Mouse (Mus musculus) hindbrain, embryonic 11.5 days (tissue): Measurements from ENCODE around the gene Pcsk6. TPM values are rescaled to one million over a fixed set of nuclear protein-coding genes. Genes with fewer than 3 reads are reported as not detected.

Experiments
- ATAC-seq: fragments of 200-750 bp; cut with Nextera tagmentation; 2 replicates; pipeline ENCODE4 v1.8.0; 2017; ENCODE audit warnings: mild to moderate bottlenecking, moderate TSS enrichment, moderate library complexity; ENCODE audit not compliant: low FRiP score
- DNase-seq: peaks from one replicate; pipeline ENCODE4 v3.0.0-alpha.2; 2015; ENCODE audit warnings: low spot score
- H3K27ac ChIP-seq: fragments of 300-500 bp; sonication (generic); 2 replicates; pipeline ENCODE4 v1.5.1; 2014; ENCODE audit warnings: mild to moderate bottlenecking, low read depth, low read length
- H3K27me3 ChIP-seq: fragments of 300-500 bp; sonication (generic); 2 replicates; pipeline ENCODE4 v1.6.1; 2014; ENCODE audit warnings: mild to moderate bottlenecking, low read length, moderate library complexity, mixed read lengths; ENCODE audit not compliant: control insufficient read depth, insufficient read depth
- H3K36me3 ChIP-seq: fragments of 300-500 bp; sonication (generic); 2 replicates; pipeline ENCODE4 v1.6.1; 2014; ENCODE audit warnings: mild to moderate bottlenecking, low read length, moderate library complexity, mixed read lengths; ENCODE audit not compliant: control insufficient read depth, insufficient read depth
- H3K4me1 ChIP-seq: fragments of 300-500 bp; sonication (generic); replicated peaks from 2 replicates; pipeline ENCODE4 v1.6.1; 2014; ENCODE audit warnings: low read length, mixed read lengths; ENCODE audit not compliant: control insufficient read depth, insufficient read depth
- H3K4me2 ChIP-seq: fragments of 300-500 bp; sonication (generic); replicated peaks from 2 replicates; pipeline ENCODE4 v1.6.1; 2014; ENCODE audit warnings: mild to moderate bottlenecking, low read depth, low read length
- H3K4me3 ChIP-seq: fragments of 300-500 bp; sonication (generic); 2 replicates; pipeline ENCODE4 v1.5.1; 2014; ENCODE audit warnings: low read depth, low read length
- H3K9ac ChIP-seq: fragments of 300-500 bp; sonication (generic); 2 replicates; pipeline ENCODE4 v1.6.1; 2014; ENCODE audit warnings: low read depth, low read length
- H3K9me3 ChIP-seq: fragments of 300-500 bp; sonication (generic); 2 replicates; pipeline ENCODE4 v1.6.1; 2016; ENCODE audit warnings: low read length; ENCODE audit not compliant: control insufficient read depth
- WGBS: fragments of 180-500 bp; shearing (Covaris S2); extraction: QIAGEN DNeasy Blood & Tissue Kit; methylation state at CpG from one replicate; pipeline ENCODE4 v1.1.7; 2014; 5-methylcytosine and 5-hydroxymethylcytosine counted together
- polyA plus RNA-seq: library from polyadenylated mRNA; unstranded; fragments of >200 nt; fragmentation: Nextera tagmentation; extraction: Ambion mirVana; gene quantifications from 2 replicates; pipeline ENCODE4 v1.2.1, GENCODE M21; 2014

Gene Pcsk6
- polyA plus RNA-seq, 1 experiment from 2014 or later: 2.4 TPM

GRCm38 (mm10) chr7:65860981-65861380 is 553 bp upstream of the Pcsk6 start:
- no peaks in the 10 kb centered on the region for H3K36me3 ChIP-seq
- no peak overlapping the region for H3K27ac ChIP-seq
- WGBS: 61% methylated on average over 7 of the region's 7 CpGs
- no peak overlapping the region for H3K9ac ChIP-seq
- DNase-seq (no peak), ATAC-seq (no peak)
- peaks cover 2% of the 10 kb centered on the region; the same call in 1 of the 2 replicates for H3K4me1 ChIP-seq
- H3K27me3 ChIP-seq: peaks cover 23% of the 10 kb centered on the region
- H3K9me3 ChIP-seq: no peaks in the 10 kb centered on the region
- H3K4me3 ChIP-seq: no peak overlapping the region
- H3K4me2 ChIP-seq: no peak overlapping the region

- Histone ChIP-seq H3K4me1 (peaks cover 2% of the 10 kb centered on the region; the same call in 1 of the 2 replicates), H3K9ac (peak overlapping the region; percentile 64), H3K9me3 (no peaks in the 10 kb centered on the region), H3K4me2 (peak overlapping the region; percentile 99), H3K27me3 (peaks cover 23% of the 10 kb centered on the region), H3K27ac (no peak overlapping the region), H3K4me3 (peak overlapping the region; percentile 61), H3K36me3 (no peaks in the 10 kb centered on the region)
- WGBS: 3% methylated on average over 47 of the region's 61 CpGs
- ATAC-seq (peak; percentile 56), DNase-seq (peak; percentile 36)
Observed at GRCm38 (mm10) chr7:65862473-65863176, 1.1 kb downstream of the Pcsk6 start.

- H3K27ac ChIP-seq: no peak overlapping the region
- WGBS: 72% methylated on average over 16 of the region's 16 CpGs
- ATAC-seq: no peak
Observed at GRCm38 (mm10) chr7:65869173-65869572, 7.6 kb downstream of the Pcsk6 start.

GRCm38 (mm10) chr7:65869794-65870193 is 8.3 kb downstream of the Pcsk6 start:
- H3K9ac ChIP-seq: no peak overlapping the region
- no peaks in the 10 kb centered on the region for H3K36me3 ChIP-seq
- H3K4me3 ChIP-seq: no peak overlapping the region
- 83% methylated on average over 5 of the region's 5 CpGs for WGBS
- 0 out of 2 replicates have a peak, but pooled peaks cover 2% of the 10 kb centered on the region for H3K4me1 ChIP-seq
- no peak overlapping the region for H3K27ac ChIP-seq
- DNase-seq (no peak), ATAC-seq (no peak)
- H3K9me3 ChIP-seq: no peaks in the 10 kb centered on the region
- H3K4me2 ChIP-seq: no peak overlapping the region
- no peaks in the 10 kb centered on the region; the same call in 1 of the 2 replicates for H3K27me3 ChIP-seq

More at GRCm38 (mm10) chr7:65869173-65869572, 7.6 kb downstream of the Pcsk6 start:
- H3K4me3 ChIP-seq: no peak overlapping the region
- no peak for DNase-seq
- H3K4me2 ChIP-seq: no peak overlapping the region
- no peaks in the 10 kb centered on the region for H3K36me3 ChIP-seq
- H3K4me1 ChIP-seq: 0 out of 2 replicates have a peak, but pooled peaks cover 2% of the 10 kb centered on the region
- H3K9me3 ChIP-seq: no peaks in the 10 kb centered on the region
- no peak overlapping the region for H3K9ac ChIP-seq
- no peaks in the 10 kb centered on the region; the same call in 1 of the 2 replicates for H3K27me3 ChIP-seq

- no peak for ATAC-seq
- Histone ChIP-seq H3K36me3 (no peaks in the 10 kb centered on the region), H3K27ac (no peak overlapping the region), H3K9ac (no peak overlapping the region), H3K27me3 (no peaks in the 10 kb centered on the region), H3K9me3 (no peaks in the 10 kb centered on the region), H3K4me2 (no peak overlapping the region), H3K4me3 (no peak overlapping the region), H3K4me1 (0 out of 2 replicates have a peak, but pooled peaks cover 2% of the 10 kb centered on the region)
- DNase-seq: no peak
- 89% methylated on average over 5 of the region's 5 CpGs for WGBS
Observed at GRCm38 (mm10) chr7:65870227-65870626, 8.7 kb downstream of the Pcsk6 start.

- H3K4me3 ChIP-seq: no peak overlapping the region
- peak; percentile 91 for ATAC-seq
- no peak overlapping the region for H3K9ac ChIP-seq
- H3K9me3 ChIP-seq: no peaks in the 10 kb centered on the region
- no peaks in the 10 kb centered on the region for H3K36me3 ChIP-seq
- H3K27ac ChIP-seq: no peak overlapping the region
- H3K4me2 ChIP-seq: no peak overlapping the region
- no peaks in the 10 kb centered on the region for H3K27me3 ChIP-seq
- 19% methylated on average over 10 of the region's 10 CpGs for WGBS
- DNase-seq: peak; percentile 68
- H3K4me1 ChIP-seq: 0 out of 2 replicates have a peak, but pooled peaks cover 2% of the 10 kb centered on the region
Observed at GRCm38 (mm10) chr7:65870928-65871580, 9.5 kb downstream of the Pcsk6 start.

- Histone ChIP-seq H3K4me2 (no peak overlapping the region), H3K27me3 (no peaks in the 10 kb centered on the region), H3K4me1 (0 out of 2 replicates have a peak, but pooled peaks cover 2% of the 10 kb centered on the region), H3K4me3 (no peak overlapping the region), H3K9me3 (no peaks in the 10 kb centered on the region), H3K9ac (no peak overlapping the region), H3K36me3 (no peaks in the 10 kb centered on the region), H3K27ac (no peak overlapping the region)
- ATAC-seq: no peak
- WGBS: 83% methylated on average over 2 of the region's 2 CpGs
- DNase-seq: no peak
Observed at GRCm38 (mm10) chr7:65871851-65872250, 10.3 kb downstream of the Pcsk6 start.

- ATAC-seq: no peak
- WGBS: 81% methylated on average over 6 of the region's 6 CpGs
Observed at GRCm38 (mm10) chr7:65873176-65873845, 11.8 kb downstream of the Pcsk6 start.

More at GRCm38 (mm10) chr7:65873176-65873845, 11.8 kb downstream of the Pcsk6 start:
- Histone ChIP-seq H3K36me3 (no peaks in the 10 kb centered on the region), H3K9me3 (no peaks in the 10 kb centered on the region), H3K9ac (no peak overlapping the region), H3K4me2 (no peak overlapping the region), H3K4me1 (0 out of 2 replicates have a peak, but pooled peaks cover 2% of the 10 kb centered on the region), H3K4me3 (no peak overlapping the region), H3K27me3 (no peaks in the 10 kb centered on the region), H3K27ac (no peak overlapping the region)
- no peak for DNase-seq
